Mouse (Mus musculus) liver, embryonic 14.5 days (tissue): ENCODE results near the gene Rgs16. TPM values are rescaled to one million over a fixed set of nuclear protein-coding genes. Genes with fewer than 3 reads are reported as not detected.

Source experiments
- ATAC-seq: fragments of 200-750 bp; cut with Nextera tagmentation; 2 replicates; pipeline ENCODE4 v1.8.0; 2017; ENCODE audit warnings: moderate number of reproducible peaks, mild to moderate bottlenecking, moderate library complexity; ENCODE audit not compliant: insufficient read depth
- DNase-seq, 3 experiments: peaks; one replicate each; pipeline ENCODE4 v3.0.0-alpha.2; 2012 to 2013; ENCODE audit warnings: low read depth in 3 of 3, low spot score in 3 of 3
- H3K27ac ChIP-seq: fragments of 300-500 bp; sonication (generic); 2 replicates; pipeline ENCODE4 v1.5.1; 2014; ENCODE audit warnings: moderate library complexity, mild to moderate bottlenecking, control low read depth, inconsistent platforms
- H3K27me3 ChIP-seq: fragments of 300-500 bp; sonication (generic); 2 replicates; pipeline ENCODE4 v1.6.1; 2014; ENCODE audit warnings: mild to moderate bottlenecking, low read length, moderate library complexity; ENCODE audit not compliant: control insufficient read depth, insufficient read depth
- H3K36me3 ChIP-seq: fragments of 300-500 bp; sonication (generic); replicated peaks from 2 replicates; pipeline ENCODE4 v1.6.1; 2014; ENCODE audit warnings: low read depth; ENCODE audit not compliant: control insufficient read depth, insufficient read depth
- H3K4me1 ChIP-seq, 2 experiments: fragments of 200-500 bp in 1 of 2; fragments of 300-500 bp in 1 of 2; sonication (generic) in 1 of 2; replicated peaks; 2 replicates each; pipeline ENCODE4 v1.6.1; 2012 to 2014; ENCODE audit warnings: antibody characterized with exemption in 1 of 2, inconsistent platforms in 1 of 2, low read length in 1 of 2; ENCODE audit not compliant: control insufficient read depth in 2 of 2, insufficient read depth in 2 of 2
- H3K4me2 ChIP-seq: fragments of 300-500 bp; sonication (generic); 2 replicates; pipeline ENCODE4 v1.6.1; 2014; ENCODE audit warnings: low read depth, mild to moderate bottlenecking, control low read depth, moderate library complexity
- H3K4me3 ChIP-seq, 2 experiments: fragments of 200-500 bp in 1 of 2; fragments of 300-500 bp in 1 of 2; sonication (generic) in 1 of 2; 2 replicates each; pipeline ENCODE4 v1.5.1; 2012 to 2014; ENCODE audit warnings: low read depth in 2 of 2, low read length in 2 of 2, mild to moderate bottlenecking in 2 of 2, control low read depth in 1 of 2, inconsistent platforms in 1 of 2, moderate library complexity in 1 of 2; ENCODE audit not compliant: insufficient read depth in 1 of 2
- H3K9ac ChIP-seq: fragments of 300-500 bp; sonication (generic); replicated peaks from 2 replicates; pipeline ENCODE4 v1.6.1; 2014; ENCODE audit warnings: mild to moderate bottlenecking, control low read depth, moderate library complexity
- H3K9me3 ChIP-seq: fragments of 300-500 bp; sonication (generic); 2 replicates; pipeline ENCODE4 v1.6.1; 2016; ENCODE audit warnings: low read length, mixed read lengths; ENCODE audit not compliant: control insufficient read depth
- CTCF ChIP-seq: IDR thresholded peaks from 2 replicates; pipeline ENCODE4 v1.5.1; 2016; ENCODE audit warnings: antibody characterized with exemption, low read depth, control low read depth
- EP300 ChIP-seq: IDR thresholded peaks from 2 replicates; pipeline ENCODE4 v1.6.1; 2016; ENCODE audit warnings: antibody characterized with exemption, low read depth
- WGBS: fragments of 180-500 bp; shearing (Covaris S2); extraction: QIAGEN DNeasy Blood & Tissue Kit; methylation state at CpG from one replicate; pipeline ENCODE4 v1.1.7; 2014; ENCODE audit not compliant: insufficient replicate concordance; 5-methylcytosine and 5-hydroxymethylcytosine counted together
- polyA plus RNA-seq, 2 experiments: library from polyadenylated mRNA; depleted of rRNA in 1 of 2; stranded (reverse) in 1 of 2; unstranded in 1 of 2; fragments of >200 nt; fragmentation: Nextera tagmentation in 1 of 2; extraction: Ambion mirVana in 1 of 2; gene quantifications; 2 replicates each; pipeline versions ENCODE4 v1.2.1 to v1.2.3; 2012 to 2014

Gene Rgs16
- polyA plus RNA-seq, 2 experiments: 0.08 TPM; not detected in 1

DNA sequence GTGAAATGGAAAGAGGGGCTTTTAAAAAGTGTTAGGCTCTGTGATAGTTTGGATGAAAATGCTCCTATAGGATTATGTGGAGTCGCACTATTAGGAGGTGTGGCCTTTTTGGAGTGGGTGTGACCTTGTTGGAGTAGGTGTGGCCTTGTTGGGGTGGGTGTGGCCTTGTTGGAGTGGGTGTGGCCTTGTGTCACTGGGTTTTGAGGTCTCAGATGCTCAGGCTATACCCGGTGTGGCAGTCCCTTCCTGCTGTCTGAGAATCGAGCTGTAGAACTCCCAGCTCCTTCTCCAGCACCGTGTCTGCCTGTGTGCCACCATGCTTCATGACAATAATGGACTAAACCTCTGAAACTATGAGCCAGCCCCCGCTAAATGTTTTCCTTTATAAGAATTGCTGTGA is 31.5 kb upstream of the Rgs16 start:
- Histone ChIP-seq H3K27me3 (no peaks in the 10 kb centered on the region), H3K4me1 (no peaks in the 10 kb centered on the region), H3K4me2 (no peak overlapping the region), H3K9me3 (no peaks in the 10 kb centered on the region), H3K27ac (no peak overlapping the region), H3K4me3 (no peak overlapping the region), H3K36me3 (no peaks in the 10 kb centered on the region), H3K9ac (no peak overlapping the region)
- ATAC-seq (no peak), DNase-seq (no peak)
- 55% methylated on average over 5 of the region's 5 CpGs for WGBS
- no peak for TF ChIP-seq CTCF
- no peak for TF ChIP-seq EP300

DNA sequence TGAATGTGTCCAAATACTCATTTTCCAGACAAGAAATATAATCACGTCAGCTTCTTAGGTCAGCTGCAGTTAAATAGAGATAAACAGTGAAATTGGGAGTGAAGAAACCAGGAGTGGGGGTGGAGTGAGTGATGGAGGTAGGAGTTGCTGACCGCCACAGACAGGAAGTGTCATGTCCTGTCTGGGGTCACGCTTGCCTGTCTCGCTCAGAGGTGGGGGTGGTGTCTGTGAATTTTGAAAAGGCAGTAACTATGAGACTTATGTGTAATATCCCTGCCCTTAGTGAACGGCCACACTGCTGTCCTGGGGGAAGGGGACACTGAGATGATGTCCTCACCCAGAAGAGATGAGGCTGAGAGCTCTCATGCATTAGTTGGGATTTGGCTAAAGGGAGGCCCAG is 30.7 kb upstream of the Rgs16 start:
- DNase-seq (no peak), ATAC-seq (no peak)
- 10% methylated on average over 5 of the region's 5 CpGs for WGBS
- TF ChIP-seq EP300 (no peak), CTCF (no peak)
- H3K4me1 ChIP-seq: no peaks in the 10 kb centered on the region
- no peak overlapping the region for H3K4me2 ChIP-seq
- H3K9me3 ChIP-seq: no peaks in the 10 kb centered on the region
- H3K36me3 ChIP-seq: no peaks in the 10 kb centered on the region
- no peak overlapping the region for H3K4me3 ChIP-seq
- H3K27ac ChIP-seq: no peak overlapping the region
- no peak overlapping the region for H3K9ac ChIP-seq
- H3K27me3 ChIP-seq: no peaks in the 10 kb centered on the region

DNA sequence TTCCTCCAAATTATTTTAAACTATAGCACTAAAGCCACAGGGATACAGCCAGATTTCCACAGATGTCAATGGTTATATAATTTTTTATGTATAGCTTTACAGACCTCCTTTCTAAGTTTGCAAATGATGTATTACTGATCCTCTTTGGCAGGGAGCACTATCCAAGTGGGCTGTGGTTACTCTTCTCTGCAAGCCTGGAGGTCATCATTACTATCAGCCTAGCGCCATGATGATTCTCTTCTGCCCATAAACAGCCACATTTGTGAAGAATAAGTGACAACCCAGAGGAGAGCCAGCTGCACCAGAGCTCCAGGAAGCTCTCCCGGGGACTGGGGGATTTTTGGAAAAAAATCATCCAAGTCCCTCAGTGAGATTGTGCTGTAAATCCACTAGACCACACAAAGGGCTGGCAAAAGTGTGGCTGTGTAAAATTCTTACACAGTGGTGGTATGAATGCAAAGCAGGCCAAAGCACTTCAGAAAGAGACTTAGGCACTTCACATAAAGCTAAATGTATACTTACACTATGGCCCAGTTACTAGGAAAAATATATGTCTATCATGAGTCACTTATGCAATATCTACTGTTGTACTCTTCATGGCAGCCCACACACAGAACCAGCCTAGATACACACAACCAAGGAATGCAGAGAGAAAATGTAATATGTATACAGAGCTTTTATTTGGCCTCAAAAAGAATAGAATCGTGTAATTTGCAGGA is 28.4 kb upstream of the Rgs16 start:
- DNase-seq: no peak

DNA sequence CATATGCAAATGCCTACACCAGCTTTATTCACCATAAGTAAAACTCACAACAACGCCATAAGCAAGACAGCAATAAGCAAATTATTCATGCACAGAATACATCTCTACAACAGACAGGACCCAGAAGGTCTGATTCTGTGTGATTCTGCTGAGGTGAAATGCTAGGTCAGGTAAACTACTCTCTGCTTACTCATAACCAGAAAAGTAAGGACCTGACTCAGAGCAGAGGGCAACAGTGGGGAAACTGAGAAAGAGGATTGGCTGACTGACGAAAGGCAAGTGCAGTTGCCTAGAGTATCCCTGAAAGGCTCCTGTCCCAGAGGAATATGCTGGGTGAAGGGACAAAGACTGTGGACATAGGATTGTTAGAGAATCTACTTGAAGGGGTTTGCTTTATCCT is 27.5 kb upstream of the Rgs16 start:
- 59% methylated on average over 2 of the region's 2 CpGs for WGBS
- DNase-seq (no peak), ATAC-seq (no peak)
- Histone ChIP-seq H3K9ac (no peak overlapping the region), H3K4me2 (no peak overlapping the region), H3K36me3 (no peaks in the 10 kb centered on the region), H3K27me3 (no peaks in the 10 kb centered on the region), H3K9me3 (no peaks in the 10 kb centered on the region), H3K4me1 (no peaks in the 10 kb centered on the region), H3K27ac (no peak overlapping the region), H3K4me3 (no peak overlapping the region)
- TF ChIP-seq EP300 (no peak), CTCF (no peak)

More for the DNA sequence above, 28.4 kb upstream of the Rgs16 start:
- H3K27ac ChIP-seq: no peak overlapping the region
- no peaks in the 10 kb centered on the region for H3K27me3 ChIP-seq
- H3K9ac ChIP-seq: no peak overlapping the region
- no peaks in the 10 kb centered on the region for H3K9me3 ChIP-seq
- H3K4me2 ChIP-seq: no peak overlapping the region
- H3K4me1 ChIP-seq: no peaks in the 10 kb centered on the region
- TF ChIP-seq EP300: no peak
- no peak for TF ChIP-seq CTCF
- no peaks in the 10 kb centered on the region for H3K36me3 ChIP-seq
- 50% methylated on average over 3 of the region's 3 CpGs for WGBS
- ATAC-seq: no peak
- no peak overlapping the region for H3K4me3 ChIP-seq

DNA sequence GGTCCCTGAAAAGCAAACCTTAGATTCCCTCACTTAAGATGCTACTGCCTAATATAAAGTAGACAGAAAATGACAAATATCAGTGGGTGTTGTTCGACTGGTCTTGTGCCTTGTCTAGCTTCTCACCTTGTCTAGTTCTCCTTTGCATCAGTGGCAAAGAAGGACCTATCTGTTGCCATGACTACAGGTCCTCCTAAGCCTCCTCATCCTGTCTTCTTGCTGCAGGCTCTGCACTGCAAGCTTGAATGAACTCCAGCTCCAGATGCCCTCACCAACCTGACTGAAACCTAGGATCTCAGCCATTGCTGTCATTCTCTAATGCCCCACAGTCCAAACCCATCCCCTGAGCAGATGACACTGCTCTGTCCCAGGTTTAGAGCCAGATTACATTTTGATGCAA is 22.2 kb upstream of the Rgs16 start:
- Histone ChIP-seq H3K4me1 (no peaks in the 10 kb centered on the region), H3K9me3 (no peaks in the 10 kb centered on the region), H3K4me2 (no peak overlapping the region), H3K9ac (no peak overlapping the region), H3K4me3 (no peak overlapping the region), H3K27me3 (no peaks in the 10 kb centered on the region), H3K36me3 (no peaks in the 10 kb centered on the region), H3K27ac (no peak overlapping the region)
- WGBS: 36% methylated on average over 1 of the region's 1 CpGs
- no peak for DNase-seq
- ATAC-seq: no peak
- TF ChIP-seq CTCF: no peak
- TF ChIP-seq EP300: no peak
